Mouse (Mus musculus) brain, embryonic 14.5 days (tissue): ENCODE results near the gene Cdk2ap2.
"Not testable (repeated sequence)": the region's sequence is repeated elsewhere in the genome, so short reads cannot be mapped to it uniquely, and the experiment has no call there.

ENCODE experiments used
- CTCF ChIP-seq: fragments of 200-500 bp; IDR thresholded peaks from 2 replicates; pipeline ENCODE4 v1.5.1; 2012; ENCODE audit warnings: inconsistent platforms, mild to moderate bottlenecking, moderate library complexity, borderline replicate concordance; ENCODE audit not compliant: insufficient read depth, insufficient read length; ENCODE audit errors: extremely low read depth
- POLR2A ChIP-seq: fragments of 200-500 bp; IDR thresholded peaks from 2 replicates; pipeline ENCODE4 v1.6.1; 2012; ENCODE audit warnings: mild to moderate bottlenecking, inconsistent platforms, borderline replicate concordance; ENCODE audit not compliant: poor library complexity, insufficient read depth, insufficient read length, severe bottlenecking; ENCODE audit errors: extremely low read depth

DNA sequence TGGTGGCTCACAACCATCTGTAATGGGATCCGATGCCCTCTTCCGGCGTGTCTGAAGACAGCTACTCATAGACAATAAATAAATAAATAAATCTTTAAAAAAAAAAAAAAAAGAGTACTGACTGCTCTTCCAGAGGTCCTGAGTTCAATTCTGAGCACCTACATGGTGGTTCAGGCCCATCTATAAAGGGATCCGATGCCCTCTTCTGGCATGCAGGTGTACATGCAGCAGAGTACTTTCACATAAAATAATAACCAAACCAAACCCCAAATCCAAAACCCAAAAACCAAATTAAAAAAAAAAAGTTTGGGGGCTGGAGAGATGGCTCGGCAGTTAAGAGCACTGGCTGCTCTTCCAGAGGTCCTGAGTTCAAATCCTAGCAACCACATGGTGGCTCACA lies 47.9 kb upstream of the Cdk2ap2 start:
- not testable (repeated sequence) for TF ChIP-seq POLR2A, CTCF
